Mouse (Mus musculus) naive thymus-derived CD4-positive, alpha-beta T cell, adult 2 months (primary cell): Measurements from ENCODE around the gene Hspa1a.
A peak's percentile ranks its signal among the peaks of the same experiment; 100 is the strongest.
"Not testable (repeated sequence)": the region's sequence is repeated elsewhere in the genome, so short reads cannot be mapped to it uniquely, and the experiment has no call there.

Experiments
- DNase-seq: peaks from one replicate; pipeline ENCODE4 v3.0.0-alpha.2; 2011; ENCODE audit warnings: low read depth

Hspa1a gene

GRCm38 (mm10) chr17:34964640-34965049 is 7.3 kb downstream of the Hspa1a start:
- DNase-seq, result no peak

GRCm38 (mm10) chr17:34962841-34963240 is 9.1 kb downstream of the Hspa1a start:
- no peak for DNase-seq

GRCm38 (mm10) chr17:34962125-34962524 is 9.8 kb downstream of the Hspa1a start:
- no peak for DNase-seq

- DNase-seq, result no peak
Observed at GRCm38 (mm10) chr17:34960702-34961493, 11.1 kb downstream of the Hspa1a start.

- DNase-seq, result no peak
Observed at GRCm38 (mm10) chr17:34959881-34960515, 12.0 kb downstream of the Hspa1a start.

- DNase-seq, result peak; percentile 83
Observed at GRCm38 (mm10) chr17:34959130-34959778, 12.7 kb downstream of the Hspa1a start, which contains the start of gene Hspa1b. Gene Hspa1b (minus strand): TSS chr17:34959238.

GRCm38 (mm10) chr17:34958734-34959129 is 13.2 kb downstream of the Hspa1a start:
- not testable (repeated sequence) for DNase-seq

GRCm38 (mm10) chr17:34957966-34958365 is 14.0 kb downstream of the Hspa1a start:
- DNase-seq, result not testable (repeated sequence)

- DNase-seq, result peak; percentile 16
Observed at GRCm38 (mm10) chr17:34957291-34957690, 14.7 kb downstream of the Hspa1a start.

- peak; percentile 67 for DNase-seq
Observed at GRCm38 (mm10) chr17:34956340-34956739, 15.6 kb downstream of the Hspa1a start.

- DNase-seq, result peak; percentile 26
Observed at GRCm38 (mm10) chr17:34955884-34956283, 16.1 kb downstream of the Hspa1a start.

GRCm38 (mm10) chr17:34954831-34955230 is 17.1 kb downstream of the Hspa1a start:
- DNase-seq, result peak; percentile 28

GRCm38 (mm10) chr17:34953904-34954303 is 18.1 kb downstream of the Hspa1a start:
- no peak for DNase-seq

GRCm38 (mm10) chr17:34953258-34953657 is 18.7 kb downstream of the Hspa1a start:
- no peak for DNase-seq

GRCm38 (mm10) chr17:34952378-34953040 is 19.4 kb downstream of the Hspa1a start:
- DNase-seq, result peak; percentile 86

- no peak for DNase-seq
Observed at GRCm38 (mm10) chr17:34951636-34952377, 20.1 kb downstream of the Hspa1a start.

GRCm38 (mm10) chr17:34950514-34951455 is 21.2 kb downstream of the Hspa1a start:
- no peak for DNase-seq

- no peak for DNase-seq
Observed at GRCm38 (mm10) chr17:34949553-34949969, 22.4 kb downstream of the Hspa1a start.

- not testable (repeated sequence) for DNase-seq
Observed at GRCm38 (mm10) chr17:34948721-34949552, 23.0 kb downstream of the Hspa1a start.
